Mouse (Mus musculus) limb, embryonic 12.5 days (tissue): ENCODE measurements around the gene Bpifb3. TPM values are rescaled to one million over a fixed set of nuclear protein-coding genes. Genes with fewer than 3 reads are reported as not detected.
A peak's percentile ranks its signal among the peaks of the same experiment; 100 is the strongest.

Source experiments
- ATAC-seq: fragments of 200-750 bp; cut with Nextera tagmentation; 2 replicates; pipeline ENCODE4 v1.8.0; 2017; ENCODE audit warnings: low read depth, moderate TSS enrichment; ENCODE audit not compliant: insufficient number of reproducible peaks, insufficient read depth, low FRiP score, low TSS enrichment
- H3K27ac ChIP-seq: fragments of 300-500 bp; sonication (generic); 2 replicates; pipeline ENCODE4 v1.5.1; 2016; ENCODE audit warnings: mild to moderate bottlenecking, moderate library complexity
- H3K27me3 ChIP-seq: fragments of 300-500 bp; sonication (generic); 2 replicates; pipeline ENCODE4 v1.6.1; 2016; ENCODE audit warnings: mild to moderate bottlenecking, moderate library complexity
- H3K36me3 ChIP-seq: fragments of 300-500 bp; sonication (generic); 2 replicates; pipeline ENCODE4 v1.6.1; 2016; ENCODE audit warnings: mild to moderate bottlenecking, moderate library complexity
- H3K4me1 ChIP-seq: fragments of 300-500 bp; sonication (generic); replicated peaks from 2 replicates; pipeline ENCODE4 v1.6.1; 2016
- H3K4me2 ChIP-seq: fragments of 300-500 bp; sonication (generic); 2 replicates; pipeline ENCODE4 v1.6.1; 2016; ENCODE audit warnings: mild to moderate bottlenecking, moderate library complexity
- H3K4me3 ChIP-seq: fragments of 300-500 bp; sonication (generic); replicated peaks from 2 replicates; pipeline ENCODE4 v1.5.1; 2016; ENCODE audit warnings: mild to moderate bottlenecking
- H3K9ac ChIP-seq: fragments of 300-500 bp; sonication (generic); replicated peaks from 2 replicates; pipeline ENCODE4 v1.6.1; 2016; ENCODE audit warnings: mild to moderate bottlenecking, moderate library complexity
- H3K9me3 ChIP-seq: fragments of 300-500 bp; sonication (generic); 2 replicates; pipeline ENCODE4 v1.6.1; 2016; ENCODE audit warnings: mild to moderate bottlenecking, moderate library complexity
- WGBS: fragments of 180-500 bp; shearing (Covaris S2); methylation state at CpG from one replicate; pipeline ENCODE4 v1.1.7; 2016; 5-methylcytosine and 5-hydroxymethylcytosine counted together
- polyA plus RNA-seq: library from polyadenylated mRNA; unstranded; fragments of >200 nt; fragmentation: Nextera tagmentation; extraction: Ambion mirVana; gene quantifications from 2 replicates; pipeline ENCODE4 v1.2.1, GENCODE M21; 2016

The Bpifb3 gene
- not detected in 2 replicates for polyA plus RNA-seq

DNA sequence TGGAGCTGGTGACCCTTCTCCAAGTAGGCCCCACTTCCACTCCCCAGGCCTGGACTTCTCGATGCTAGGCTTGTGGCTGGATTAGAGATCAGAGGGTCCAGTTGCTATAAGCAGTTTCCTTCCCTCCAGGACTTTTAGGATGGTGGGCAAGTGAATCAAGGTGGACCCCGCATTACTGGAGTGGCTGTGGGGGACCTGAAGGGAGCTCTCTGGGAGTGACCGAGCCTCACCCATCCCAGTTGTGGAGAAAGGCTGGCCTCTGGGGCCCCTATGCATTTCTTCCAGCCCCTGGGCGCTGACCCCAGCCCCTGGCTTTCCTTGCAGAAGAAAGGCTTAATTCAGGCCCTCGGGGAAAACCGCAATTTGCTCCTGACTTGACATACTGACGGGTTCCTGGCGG is at the start of gene Bpifb3:
Bpifb3 (plus strand) TSS at position 301 of the 400 bp plus-strand sequence.
- Histone ChIP-seq H3K4me1 (no peaks in the 10 kb centered on the region), H3K4me2 (no peak within 1 kb of the TSS), H3K9ac (no peak within 1 kb of the TSS), H3K27ac (no peak within 1 kb of the TSS), H3K9me3 (no peaks in the 10 kb centered on the region), H3K36me3 (no peaks in the 10 kb centered on the region), H3K27me3 (no peaks in the 10 kb centered on the region), H3K4me3 (no peak within 1 kb of the TSS)
- ATAC-seq = no peak
- 73% methylated on average over 8 of the region's 8 CpGs for WGBS

DNA sequence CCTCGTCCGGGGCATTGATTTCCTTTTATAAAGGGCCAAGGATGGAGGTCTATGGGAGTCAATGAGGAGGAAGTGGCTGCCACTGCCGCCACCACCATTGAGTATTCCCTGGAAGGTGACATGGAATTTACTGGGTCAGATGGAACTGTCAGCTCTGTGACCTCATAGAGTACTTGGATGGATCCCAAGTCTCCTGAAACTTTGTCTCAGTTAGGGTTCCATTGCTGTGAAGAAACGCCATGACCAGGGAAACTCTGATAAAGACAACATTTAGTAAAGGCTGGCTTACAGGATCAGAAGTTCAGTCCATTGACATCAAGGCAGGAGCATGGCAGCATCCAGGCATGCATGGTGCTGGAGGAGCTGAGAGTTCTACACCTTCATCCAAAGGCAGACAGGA is 47.0 kb upstream of the Bpifb3 start, which contains the start of gene Sun5:
Sun5 (minus strand) TSS at position 101 of the 400 bp plus-strand sequence.
- H3K4me1 ChIP-seq = no peaks in the 10 kb centered on the region
- H3K4me3 ChIP-seq = no peak within 1 kb of the TSS
- H3K9ac ChIP-seq = no peak within 1 kb of the TSS
- H3K27ac ChIP-seq = no peak within 1 kb of the TSS
- H3K4me2 ChIP-seq = no peak within 1 kb of the TSS
- ATAC-seq = no peak
- H3K9me3 ChIP-seq = no peaks in the 10 kb centered on the region
- no peaks in the 10 kb centered on the region for H3K27me3 ChIP-seq
- 93% methylated on average over 4 of the region's 4 CpGs for WGBS
- no peaks in the 10 kb centered on the region for H3K36me3 ChIP-seq

DNA sequence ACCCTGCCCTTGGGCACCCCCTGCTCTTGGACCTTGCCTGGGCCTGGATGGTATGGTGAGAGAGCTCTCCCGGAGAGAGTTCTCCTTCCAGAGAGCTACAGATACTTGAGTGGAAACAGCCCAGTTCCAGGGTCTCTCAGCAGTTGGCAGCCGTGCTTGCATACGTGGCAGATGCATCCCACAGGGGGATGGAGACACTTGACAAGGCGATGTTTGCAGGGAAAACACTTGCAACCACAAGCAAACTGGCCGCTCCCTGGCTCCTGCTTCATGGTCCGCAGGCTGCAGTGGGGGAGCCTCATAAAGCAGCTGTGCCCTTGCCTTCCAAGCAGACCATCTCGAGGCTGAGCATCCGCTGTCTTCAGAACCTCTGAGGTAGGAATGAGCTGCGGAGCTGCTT is 43.3 kb upstream of the Bpifb3 start, which contains the start of gene Bpifb2:
Bpifb2 (plus strand) TSS at position 301 of the 400 bp plus-strand sequence.
- no peaks in the 10 kb centered on the region for H3K36me3 ChIP-seq
- H3K9me3 ChIP-seq = no peaks in the 10 kb centered on the region
- no peak for ATAC-seq
- 71% methylated on average over 9 of the region's 9 CpGs for WGBS
- no peaks in the 10 kb centered on the region for H3K27me3 ChIP-seq
- no peak within 1 kb of the TSS for H3K27ac ChIP-seq
- no peak within 1 kb of the TSS for H3K4me3 ChIP-seq
- H3K4me1 ChIP-seq = no peaks in the 10 kb centered on the region
- no peak within 1 kb of the TSS for H3K9ac ChIP-seq
- no peak within 1 kb of the TSS for H3K4me2 ChIP-seq

DNA sequence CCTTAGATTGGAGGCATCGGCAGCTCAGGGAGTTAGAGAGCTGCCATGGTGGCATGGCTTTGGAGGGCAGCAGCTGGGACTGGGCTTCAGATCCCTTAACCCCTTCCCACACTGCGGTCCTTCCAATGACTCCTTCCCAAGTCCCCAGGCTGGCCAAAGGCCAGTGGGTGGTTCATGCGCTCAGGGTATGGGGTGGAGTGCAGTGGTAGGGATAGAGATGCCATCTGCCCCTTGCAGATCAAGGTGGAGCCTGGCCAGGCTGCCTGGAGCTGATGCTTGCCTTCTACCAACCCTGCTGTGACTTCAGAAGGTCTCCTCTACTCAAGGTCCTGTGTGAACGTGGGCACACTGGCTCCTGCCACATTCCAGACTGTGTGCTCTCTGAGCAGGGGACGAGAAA is 18.9 kb upstream of the Bpifb3 start:
- Histone ChIP-seq H3K4me3 (no peak overlapping the region), H3K4me2 (no peak overlapping the region), H3K36me3 (no peaks in the 10 kb centered on the region), H3K9ac (no peak overlapping the region), H3K9me3 (no peaks in the 10 kb centered on the region), H3K4me1 (no peaks in the 10 kb centered on the region), H3K27me3 (no peaks in the 10 kb centered on the region), H3K27ac (no peak overlapping the region)
- no peak for ATAC-seq
- 75% methylated on average over 5 of the region's 5 CpGs for WGBS

DNA sequence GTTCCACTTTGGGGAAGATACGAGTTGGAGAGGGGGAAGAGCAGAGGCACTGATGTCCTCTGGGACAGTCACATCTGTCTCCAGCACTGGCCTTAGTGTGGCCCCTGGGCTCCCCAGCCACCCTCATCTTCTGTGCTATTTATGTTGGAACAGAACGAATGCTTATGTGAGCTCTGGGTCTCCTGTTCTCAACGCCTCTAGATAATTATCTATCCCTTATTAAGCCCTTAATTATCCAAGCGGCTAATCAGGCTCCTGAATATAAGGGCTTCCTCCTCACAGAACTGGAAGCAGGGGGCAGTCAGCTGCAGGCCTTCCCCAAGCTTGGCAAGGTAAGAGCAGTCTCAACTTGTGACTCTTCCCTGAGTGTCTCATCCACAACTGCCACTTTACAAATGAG is 17.9 kb upstream of the Bpifb3 start, which contains the start of gene Bpifb6:
Bpifb6 (plus strand) TSS at position 301 of the 400 bp plus-strand sequence.
- 69% methylated on average over 4 of the region's 4 CpGs for WGBS
- Histone ChIP-seq H3K9me3 (no peaks in the 10 kb centered on the region), H3K4me3 (no peak within 1 kb of the TSS), H3K27ac (no peak within 1 kb of the TSS), H3K36me3 (no peaks in the 10 kb centered on the region), H3K9ac (no peak within 1 kb of the TSS), H3K4me1 (no peaks in the 10 kb centered on the region), H3K27me3 (no peaks in the 10 kb centered on the region), H3K4me2 (no peak within 1 kb of the TSS)
- no peak for ATAC-seq

DNA sequence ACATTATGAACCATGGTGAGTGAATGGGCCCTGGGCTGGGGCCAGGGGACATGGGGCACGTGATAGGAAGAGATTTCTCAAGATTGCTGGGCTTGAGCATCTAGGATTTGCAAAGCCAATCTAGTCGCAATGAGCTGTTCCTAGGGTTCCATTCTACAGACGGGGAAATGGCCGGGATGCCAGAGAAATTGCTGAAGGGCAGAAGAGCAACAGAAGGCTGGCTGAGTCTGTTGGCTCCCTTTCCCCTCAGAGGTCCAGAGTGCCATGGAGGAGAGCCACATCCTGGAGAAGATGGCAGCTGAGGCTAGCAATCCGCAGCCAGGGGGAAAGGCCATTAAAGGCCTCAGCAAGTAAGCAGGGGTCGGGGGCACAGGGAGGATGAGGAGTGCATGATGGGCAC is 15.3 kb upstream of the Bpifb3 start:
- H3K27me3 ChIP-seq = no peaks in the 10 kb centered on the region
- no peak overlapping the region for H3K4me3 ChIP-seq
- no peak overlapping the region for H3K4me2 ChIP-seq
- H3K36me3 ChIP-seq = no peaks in the 10 kb centered on the region
- H3K4me1 ChIP-seq = no peaks in the 10 kb centered on the region
- H3K9ac ChIP-seq = no peak overlapping the region
- no peak for ATAC-seq
- no peaks in the 10 kb centered on the region for H3K9me3 ChIP-seq
- no peak overlapping the region for H3K27ac ChIP-seq
- 84% methylated on average over 6 of the region's 6 CpGs for WGBS

DNA sequence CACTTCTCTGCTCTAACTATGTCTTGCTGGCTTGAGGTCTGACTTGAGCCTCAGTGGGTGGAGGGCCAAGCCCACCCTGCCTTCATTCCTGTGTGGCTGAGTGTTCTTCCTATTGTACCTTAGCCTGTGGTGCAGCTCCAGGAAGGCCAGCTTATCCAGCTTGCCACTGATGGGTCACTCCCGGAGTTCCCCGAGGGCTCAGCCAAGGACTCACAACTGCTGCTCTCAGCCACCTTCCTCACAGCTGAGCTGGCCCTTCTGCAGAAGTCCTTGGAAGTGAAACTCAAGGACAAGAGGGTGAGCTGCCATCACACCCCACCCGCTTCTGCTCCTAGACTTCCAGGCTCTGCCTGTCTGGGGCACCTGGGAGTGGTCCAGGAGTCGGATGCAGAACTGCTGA is 11.4 kb upstream of the Bpifb3 start:
- Histone ChIP-seq H3K9ac (no peak overlapping the region), H3K36me3 (no peaks in the 10 kb centered on the region), H3K4me2 (no peak overlapping the region), H3K4me1 (no peaks in the 10 kb centered on the region), H3K27me3 (no peaks in the 10 kb centered on the region), H3K9me3 (no peaks in the 10 kb centered on the region), H3K27ac (no peak overlapping the region), H3K4me3 (no peak overlapping the region)
- no peak for ATAC-seq
- 83% methylated on average over 4 of the region's 4 CpGs for WGBS

DNA sequence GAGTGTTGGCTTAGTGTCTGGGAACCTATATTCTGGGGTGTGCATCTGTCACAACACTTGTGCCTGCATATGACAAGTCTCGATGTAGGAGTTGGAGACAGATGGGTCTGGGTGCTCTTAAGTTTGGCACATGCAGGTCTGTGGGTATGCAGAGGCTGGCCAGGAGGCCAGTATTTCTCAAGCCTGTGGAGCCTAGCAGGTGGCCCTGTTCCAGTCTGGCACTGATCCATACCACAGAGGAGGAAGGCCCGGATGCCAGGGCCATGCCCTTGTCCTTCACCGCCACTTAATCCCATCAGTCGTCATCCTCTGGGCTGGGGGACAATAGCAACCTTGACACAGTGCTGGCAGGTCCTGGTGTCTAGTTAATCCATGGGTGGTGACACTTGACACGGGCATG is 3.9 kb upstream of the Bpifb3 start:
- H3K9me3 ChIP-seq = no peaks in the 10 kb centered on the region

DNA sequence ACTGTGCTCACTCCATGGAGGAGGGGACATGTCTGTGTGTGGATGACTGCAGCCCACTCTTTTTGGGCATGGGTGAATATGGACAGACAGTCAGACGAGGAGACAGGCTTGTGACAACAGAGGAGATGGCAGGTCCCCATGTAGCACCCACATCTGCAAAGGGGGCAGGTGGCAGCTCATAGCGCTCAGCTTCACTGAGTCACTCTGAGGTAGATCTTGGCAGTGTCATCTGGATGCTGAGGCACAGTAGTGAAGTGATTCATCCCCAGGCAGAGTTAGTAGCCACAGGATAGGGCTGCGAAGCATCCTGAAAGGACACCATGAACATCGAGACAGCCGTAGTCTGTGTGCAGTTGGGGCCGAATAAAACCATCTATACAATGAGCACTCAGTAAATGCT is 3.2 kb downstream of the Bpifb3 start:
- H3K27me3 ChIP-seq = no peaks in the 10 kb centered on the region
- H3K9me3 ChIP-seq = no peaks in the 10 kb centered on the region
- H3K4me2 ChIP-seq = no peak overlapping the region
- H3K36me3 ChIP-seq = no peaks in the 10 kb centered on the region
- H3K27ac ChIP-seq = no peak overlapping the region
- H3K9ac ChIP-seq = no peak overlapping the region
- 87% methylated on average over 6 of the region's 6 CpGs for WGBS
- no peaks in the 10 kb centered on the region for H3K4me1 ChIP-seq
- H3K4me3 ChIP-seq = no peak overlapping the region
- no peak for ATAC-seq

More for the DNA sequence above, 3.9 kb upstream of the Bpifb3 start:
- Histone ChIP-seq H3K27me3 (no peaks in the 10 kb centered on the region), H3K9ac (no peak overlapping the region), H3K4me2 (no peak overlapping the region), H3K36me3 (no peaks in the 10 kb centered on the region), H3K4me1 (no peaks in the 10 kb centered on the region), H3K4me3 (no peak overlapping the region), H3K27ac (no peak overlapping the region)
- 85% methylated on average over 5 of the region's 5 CpGs for WGBS
- ATAC-seq = no peak

DNA sequence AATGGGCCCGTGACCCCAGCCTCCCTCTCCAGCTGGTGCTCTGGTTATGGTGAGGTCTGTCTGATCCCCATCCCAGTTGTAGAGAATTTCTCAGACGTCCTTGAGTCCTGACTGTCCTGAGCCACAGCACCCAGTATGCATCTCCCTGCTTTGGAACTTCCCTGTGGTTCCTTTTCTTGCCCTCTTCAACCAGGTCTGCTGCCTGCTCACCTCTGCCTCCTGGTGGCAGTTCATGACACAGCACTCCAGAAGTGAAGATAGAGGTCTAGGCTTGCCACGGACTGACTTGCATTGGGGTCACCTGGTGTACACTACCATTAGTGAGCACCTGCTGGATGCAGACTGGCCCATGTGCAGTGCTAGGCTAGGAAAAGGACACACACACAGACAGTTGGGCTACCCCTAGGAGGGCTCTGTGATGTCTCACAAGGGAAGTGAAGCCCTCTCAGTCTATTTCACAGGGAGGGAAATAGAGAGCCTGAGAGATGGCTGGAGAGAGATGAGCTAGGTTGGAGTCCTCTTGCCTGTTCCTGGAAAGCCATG is 11.9 kb downstream of the Bpifb3 start:
- no peaks in the 10 kb centered on the region for H3K36me3 ChIP-seq
- no peaks in the 10 kb centered on the region for H3K9me3 ChIP-seq
- WGBS = 44% methylated on average over 3 of the region's 3 CpGs
- no peaks in the 10 kb centered on the region for H3K27me3 ChIP-seq
- no peak overlapping the region for H3K9ac ChIP-seq
- no peak overlapping the region for H3K27ac ChIP-seq
- H3K4me3 ChIP-seq = no peak overlapping the region
- H3K4me2 ChIP-seq = no peak overlapping the region
- no peaks in the 10 kb centered on the region for H3K4me1 ChIP-seq
- ATAC-seq = 0 out of 2 replicates have a peak, but pooled peaks have one; percentile 66

DNA sequence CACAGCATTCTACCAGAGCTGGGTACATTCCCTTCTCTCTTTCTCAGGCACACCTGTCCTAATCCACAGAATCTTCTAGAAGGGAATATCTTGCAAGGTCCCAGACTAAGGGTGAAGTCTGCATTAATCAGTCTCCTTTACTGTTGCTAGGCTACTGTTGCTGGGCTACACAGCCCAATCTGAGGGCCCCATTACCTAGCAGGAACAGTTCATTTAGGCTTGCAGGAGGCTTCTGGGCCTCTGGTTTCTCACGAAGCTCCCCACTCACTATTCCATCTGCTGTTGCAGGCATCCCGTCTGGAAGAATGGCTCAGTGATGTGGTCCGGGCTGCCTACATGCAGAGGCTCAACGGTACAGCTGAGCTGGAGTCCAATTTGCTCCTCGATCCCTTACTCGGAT is 13.1 kb downstream of the Bpifb3 start:
- Histone ChIP-seq H3K27me3 (no peaks in the 10 kb centered on the region), H3K4me3 (no peak overlapping the region), H3K4me2 (no peak overlapping the region), H3K27ac (no peak overlapping the region), H3K4me1 (no peaks in the 10 kb centered on the region), H3K9me3 (no peaks in the 10 kb centered on the region), H3K36me3 (no peaks in the 10 kb centered on the region), H3K9ac (no peak overlapping the region)
- 71% methylated on average over 6 of the region's 6 CpGs for WGBS
- ATAC-seq = no peak

DNA sequence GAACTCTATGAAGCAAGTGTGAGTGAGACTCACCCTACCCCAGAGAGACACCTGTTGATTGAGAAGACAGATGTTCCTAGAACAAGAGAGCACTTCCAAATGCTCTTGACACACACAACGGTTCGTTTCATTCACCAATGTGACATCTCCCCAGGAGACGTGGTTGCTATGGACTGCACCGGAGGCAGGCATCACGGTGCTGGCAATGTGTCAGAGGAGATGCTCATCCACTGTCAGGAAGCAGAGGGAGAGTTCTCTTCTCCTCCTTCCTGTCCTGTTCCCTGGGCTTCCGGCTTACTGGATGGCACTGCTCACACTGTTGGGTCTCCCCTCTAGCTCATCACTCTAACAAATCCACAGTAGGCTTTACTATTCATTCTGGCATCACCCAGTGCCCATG is 15.3 kb downstream of the Bpifb3 start:
- Histone ChIP-seq H3K9me3 (no peaks in the 10 kb centered on the region), H3K9ac (no peak overlapping the region), H3K4me1 (no peaks in the 10 kb centered on the region), H3K27me3 (no peaks in the 10 kb centered on the region; the same call in 1 of the 2 replicates), H3K36me3 (no peaks in the 10 kb centered on the region), H3K27ac (no peak overlapping the region), H3K4me2 (no peak overlapping the region), H3K4me3 (no peak overlapping the region)
- 81% methylated on average over 6 of the region's 6 CpGs for WGBS
- ATAC-seq = no peak
